Mouse (Mus musculus): ENCODE data around the gene Inhbb. TPM values are rescaled to one million over a fixed set of nuclear protein-coding genes. Genes with fewer than 3 reads are reported as not detected.

Inhbb gene
- total and polyA plus RNA-seq, 3 experiments, result not detected

DNA sequence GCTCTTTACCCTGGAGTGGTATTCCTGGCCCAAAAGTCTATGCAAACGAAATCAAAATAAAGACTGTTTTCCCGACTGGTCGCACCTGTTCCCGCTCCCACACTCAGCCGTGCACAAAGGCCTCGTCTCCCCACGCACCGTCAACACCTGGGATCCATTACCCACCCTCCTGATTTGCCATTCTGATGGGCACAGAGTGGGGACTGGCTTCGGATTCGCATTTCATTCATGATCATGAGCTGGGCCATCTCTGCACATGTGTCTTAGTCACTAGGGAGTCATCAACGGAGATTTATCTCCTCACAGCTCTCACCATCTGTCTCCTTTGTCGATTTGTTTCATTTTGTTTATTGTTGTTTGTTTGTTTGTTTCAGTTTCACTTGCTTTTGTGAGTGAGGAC is 54.5 kb downstream of the Inhbb start:
- no peak for TF ChIP-seq RAD21 (IDR thresholded peaks at IDR 0.05; ENCODE audit: low read depth, low read length)
- TF ChIP-seq TBP (IDR thresholded peaks at IDR 0.05; ENCODE audit: low read depth, low read length), result no peak
- TF ChIP-seq MAZ (IDR thresholded peaks at IDR 0.05; ENCODE audit: low read depth, low read length), result no peak
- no peak for TF ChIP-seq RCOR1 (IDR thresholded peaks at IDR 0.05; ENCODE audit: low read depth, low read length)
- TF ChIP-seq SMC3 (IDR thresholded peaks at IDR 0.05; ENCODE audit: low read depth, low read length), result no peak
- TF ChIP-seq BHLHE40 (IDR thresholded peaks at IDR 0.05; ENCODE audit: borderline replicate concordance, low read depth, low read length), result no peak
- TF ChIP-seq ZNF384 (IDR thresholded peaks at IDR 0.05; ENCODE audit: low read depth, low read length), result no peak
- TF ChIP-seq SIN3A (IDR thresholded peaks at IDR 0.05; ENCODE audit: low read length), result no peak
- TF ChIP-seq JUND (IDR thresholded peaks at IDR 0.05; ENCODE audit: low read depth, low read length), result no peak
- TF ChIP-seq HCFC1 (IDR thresholded peaks at IDR 0.05; ENCODE audit: low read depth, low read length), result no peak
- TF ChIP-seq POLR2AphosphoS5 (IDR thresholded peaks at IDR 0.05; ENCODE audit: borderline replicate concordance, low read depth, low read length), result no peak
- no peak overlapping the region for H3K4me3 ChIP-seq (ENCODE audit: control insufficient read depth in 1 of 2, insufficient read depth in 1 of 2, low read depth in 2 of 2, low read length in 2 of 2)

DNA sequence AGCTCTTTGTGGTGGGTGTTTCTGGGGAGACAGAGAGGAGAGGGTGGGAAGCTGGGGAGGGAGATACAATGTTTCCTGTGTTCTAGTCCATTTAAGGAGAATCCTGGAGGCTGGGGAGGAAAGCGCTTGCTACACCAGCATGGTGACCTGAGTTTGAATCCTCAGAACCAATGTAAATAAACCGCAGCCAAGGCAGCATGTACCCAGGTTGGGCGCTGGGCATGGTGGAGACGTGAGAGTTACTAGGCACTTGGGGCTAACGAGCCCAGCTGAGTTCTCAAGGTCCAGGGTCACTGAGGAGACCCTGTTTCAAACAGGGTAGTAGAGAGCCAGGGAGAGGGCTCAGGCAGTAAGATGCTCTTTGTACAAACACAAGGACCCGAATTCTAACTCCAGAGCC is 55.7 kb downstream of the Inhbb start:
- no peak overlapping the region for H3K4me3 ChIP-seq (ENCODE audit: control insufficient read depth in 1 of 2, insufficient read depth in 1 of 2, low read depth in 2 of 2, low read length in 2 of 2)
- H3K27ac ChIP-seq (ENCODE audit: control insufficient read depth, low read depth, low read length), result no peak overlapping the region

More for the DNA sequence above, 54.5 kb downstream of the Inhbb start:
- Histone ChIP-seq H3K9ac (ENCODE audit: control insufficient read depth, low read depth, low read length, poor library complexity, severe bottlenecking) (no peak overlapping the region), H3K27me3 (ENCODE audit: control insufficient read depth in 1 of 2, insufficient read depth in 2 of 2, low read length in 2 of 2) (no peaks in the 10 kb centered on the region), H3K9me3 (replicated peaks; ENCODE audit: insufficient read depth, low read length) (no peaks in the 10 kb centered on the region), H3K36me3 (ENCODE audit: control insufficient read depth in 1 of 2, insufficient read depth in 2 of 2, low read length in 2 of 2) (no peaks in the 10 kb centered on the region), H3K79me2 (ENCODE audit: control insufficient read depth, insufficient read depth, low read length, poor library complexity) (no peaks in the 10 kb centered on the region), H3K4me1 (ENCODE audit: control insufficient read depth in 1 of 2, insufficient read depth in 2 of 2, low read length in 2 of 2) (no peaks in the 10 kb centered on the region), H3K27ac (ENCODE audit: control insufficient read depth, low read depth, low read length) (no peak overlapping the region)
- DNase-seq (ENCODE audit: low read depth, low spot score), result no peak

More for the DNA sequence above, 55.7 kb downstream of the Inhbb start:
- H3K27me3 ChIP-seq (ENCODE audit: control insufficient read depth in 1 of 2, insufficient read depth in 2 of 2, low read length in 2 of 2), result no peaks in the 10 kb centered on the region
- H3K79me2 ChIP-seq (ENCODE audit: control insufficient read depth, insufficient read depth, low read length, poor library complexity), result no peaks in the 10 kb centered on the region
- TF ChIP-seq USF1 (IDR thresholded peaks at IDR 0.05; ENCODE audit: low read depth, low read length), result no peak
- TF ChIP-seq ELF1 (IDR thresholded peaks at IDR 0.05; ENCODE audit: low read depth, low read length), result no peak
- TF ChIP-seq JUND (IDR thresholded peaks at IDR 0.05; ENCODE audit: low read depth, low read length), result no peak
- no peak for TF ChIP-seq SIN3A (IDR thresholded peaks at IDR 0.05; ENCODE audit: low read length)
- no peak for TF ChIP-seq ZNF384 (IDR thresholded peaks at IDR 0.05; ENCODE audit: low read depth, low read length)
- DNase-seq (ENCODE audit: low read depth, low spot score), result no peak
- no peaks in the 10 kb centered on the region for H3K4me1 ChIP-seq (ENCODE audit: control insufficient read depth in 1 of 2, insufficient read depth in 2 of 2, low read length in 2 of 2)
- H3K9me3 ChIP-seq (replicated peaks; ENCODE audit: insufficient read depth, low read length), result no peaks in the 10 kb centered on the region
- no peaks in the 10 kb centered on the region for H3K36me3 ChIP-seq (ENCODE audit: control insufficient read depth in 1 of 2, insufficient read depth in 2 of 2, low read length in 2 of 2)
- no peak overlapping the region for H3K9ac ChIP-seq (ENCODE audit: control insufficient read depth, low read depth, low read length, poor library complexity, severe bottlenecking)

Other genes with a start within 250 kb of the Inhbb start
- gene Ralb, start 82.5 kb upstream of the Inhbb start, total RNA-seq (2012; rRNA removed), result 26.2 and 28.0 TPM in 2 replicates
- 10 to 100 TPM in 1 of 2 experiments, not detected in 1; 45.1 TPM for gene Ralb, start 82.5 kb upstream of the Inhbb start, polyA plus RNA-seq (2012; ENCODE audit: insufficient read depth in 1 of 2, insufficient read length in 2 of 2, low read depth in 1 of 2, low replicate concordance in 2 of 2, missing spikeins in 1 of 2)
- 19.7 and 25.2 TPM in 2 replicates for gene Tmem185b, start 103.9 kb upstream of the Inhbb start, total RNA-seq (2012; rRNA removed)
- 10 to 100 TPM in 1 of 2 experiments, not detected in 1; 35.8 TPM for gene Tmem185b, start 103.9 kb upstream of the Inhbb start, polyA plus RNA-seq (2012; ENCODE audit: insufficient read depth in 1 of 2, insufficient read length in 2 of 2, low read depth in 1 of 2, low replicate concordance in 2 of 2, missing spikeins in 1 of 2)
- 6.1 and 7.0 TPM in 2 replicates for gene Epb41l5, start 226.8 kb upstream of the Inhbb start, total RNA-seq (2012; rRNA removed)
- 1 to 10 TPM in 1 of 2 experiments, not detected in 1; 8.8 TPM for gene Epb41l5, start 226.8 kb upstream of the Inhbb start, polyA plus RNA-seq (2012; ENCODE audit: insufficient read depth in 1 of 2, insufficient read length in 2 of 2, low read depth in 1 of 2, low replicate concordance in 2 of 2, missing spikeins in 1 of 2)

All from MEL (cell line).